Mouse (Mus musculus) hindbrain, embryonic 15.5 days (tissue): Measurements from ENCODE around the gene Drd2. TPM values are rescaled to one million over a fixed set of nuclear protein-coding genes. Genes with fewer than 3 reads are reported as not detected.

Experiments
- ATAC-seq: fragments of 200-750 bp; cut with Nextera tagmentation; 2 replicates; pipeline ENCODE4 v1.8.0; 2017; ENCODE audit warnings: low read depth, moderate number of reproducible peaks, moderate TSS enrichment; ENCODE audit not compliant: low FRiP score
- H3K27ac ChIP-seq: fragments of 300-500 bp; sonication (generic); replicated peaks from 2 replicates; pipeline ENCODE4 v1.5.1; 2015; ENCODE audit warnings: mild to moderate bottlenecking, inconsistent platforms
- H3K27me3 ChIP-seq: fragments of 300-500 bp; sonication (generic); 2 replicates; pipeline ENCODE4 v1.6.1; 2015; ENCODE audit warnings: control low read depth, inconsistent platforms
- H3K36me3 ChIP-seq: fragments of 300-500 bp; sonication (generic); 2 replicates; pipeline ENCODE4 v1.6.1; 2015; ENCODE audit warnings: control low read depth, inconsistent platforms
- H3K4me1 ChIP-seq: fragments of 300-500 bp; sonication (generic); replicated peaks from 2 replicates; pipeline ENCODE4 v1.6.1; 2015; ENCODE audit warnings: control low read depth, inconsistent platforms
- H3K4me2 ChIP-seq: fragments of 300-500 bp; sonication (generic); 2 replicates; pipeline ENCODE4 v1.6.1; 2015; ENCODE audit warnings: moderate library complexity, mild to moderate bottlenecking, inconsistent platforms
- H3K4me3 ChIP-seq: fragments of 300-500 bp; sonication (generic); 2 replicates; pipeline ENCODE4 v1.5.1; 2015; ENCODE audit warnings: mild to moderate bottlenecking, inconsistent platforms
- H3K9ac ChIP-seq: fragments of 300-500 bp; sonication (generic); 2 replicates; pipeline ENCODE4 v1.6.1; 2015; ENCODE audit warnings: inconsistent platforms
- H3K9me3 ChIP-seq: fragments of 300-500 bp; sonication (generic); 2 replicates; pipeline ENCODE4 v1.6.1; 2016; ENCODE audit warnings: control low read depth, inconsistent platforms
- WGBS: fragments of 180-500 bp; shearing (Covaris S2); methylation state at CpG from one replicate; pipeline ENCODE4 v1.1.7; 2015; 5-methylcytosine and 5-hydroxymethylcytosine counted together
- polyA plus RNA-seq: library from polyadenylated mRNA; unstranded; fragments of >200 nt; fragmentation: Nextera tagmentation; extraction: Ambion mirVana; gene quantifications from 2 replicates; pipeline ENCODE4 v1.2.1, GENCODE M21; 2015

The Drd2 gene
- polyA plus RNA-seq, 1 experiment from 2014 or later, result 6.8 TPM

GRCm38 (mm10) chr9:49386119-49386518 lies 45.7 kb downstream of the Drd2 start:
- Histone ChIP-seq H3K4me3 (no peak overlapping the region), H3K27ac (no peak overlapping the region), H3K4me1 (0 out of 2 replicates have a peak, but pooled peaks cover 9% of the 10 kb centered on the region), H3K27me3 (no peaks in the 10 kb centered on the region), H3K4me2 (no peak overlapping the region), H3K36me3 (no peaks in the 10 kb centered on the region), H3K9me3 (no peaks in the 10 kb centered on the region), H3K9ac (no peak overlapping the region)
- no peak for ATAC-seq
- 39% methylated on average over 11 of the region's 11 CpGs for WGBS

DNA sequence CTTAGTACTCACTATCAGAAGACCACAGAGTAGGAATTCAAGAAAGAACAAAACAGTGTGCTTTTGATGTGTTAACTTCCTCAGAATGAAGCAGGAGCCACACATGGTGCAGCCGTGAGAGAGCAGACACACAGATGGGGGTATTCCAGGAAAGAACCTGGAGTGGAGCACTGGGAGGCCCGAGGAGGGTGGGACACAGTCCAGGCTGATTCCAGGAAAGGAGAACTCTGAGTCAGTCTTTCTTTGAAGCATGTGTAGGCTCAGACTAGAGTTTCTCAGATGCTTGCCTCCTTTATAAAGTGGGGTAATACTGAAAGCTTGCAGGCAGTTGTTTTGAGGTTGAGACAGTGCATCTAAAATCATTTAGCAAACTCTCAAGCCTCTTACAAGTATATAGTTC lies 51.8 kb downstream of the Drd2 start:
- Histone ChIP-seq H3K4me3 (no peak overlapping the region), H3K4me2 (no peak overlapping the region), H3K9ac (no peak overlapping the region), H3K9me3 (no peaks in the 10 kb centered on the region), H3K27me3 (no peaks in the 10 kb centered on the region), H3K4me1 (no peaks in the 10 kb centered on the region), H3K36me3 (no peaks in the 10 kb centered on the region), H3K27ac (no peak overlapping the region)
- no peak for ATAC-seq
- 67% methylated on average over 2 of the region's 2 CpGs for WGBS

GRCm38 (mm10) chr9:49396006-49396405 lies 55.6 kb downstream of the Drd2 start:
- Histone ChIP-seq H3K4me3 (no peak overlapping the region), H3K4me1 (no peaks in the 10 kb centered on the region), H3K27ac (no peak overlapping the region), H3K4me2 (no peak overlapping the region), H3K9me3 (no peaks in the 10 kb centered on the region), H3K27me3 (no peaks in the 10 kb centered on the region), H3K9ac (no peak overlapping the region), H3K36me3 (no peaks in the 10 kb centered on the region)
- ATAC-seq, result no peak

DNA sequence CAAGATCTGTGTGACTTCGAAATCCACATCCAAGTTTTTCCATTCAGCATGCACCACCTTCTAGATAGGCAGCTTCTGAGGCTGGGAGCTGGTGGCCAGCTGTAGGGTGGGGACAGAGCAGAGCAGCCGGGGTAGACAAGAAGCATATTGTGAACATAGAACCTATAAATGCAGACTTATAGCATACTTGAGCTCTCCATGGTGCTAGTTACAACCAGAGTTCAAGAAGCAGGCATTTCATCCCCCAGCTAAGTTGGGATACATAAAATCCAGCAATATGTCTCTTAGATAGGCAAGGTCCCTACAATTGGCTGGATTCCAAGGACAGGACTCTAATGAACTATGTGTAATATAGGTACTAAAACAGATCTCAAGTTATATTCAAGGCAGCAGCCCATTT lies 63.3 kb downstream of the Drd2 start:
- Histone ChIP-seq H3K9me3 (no peaks in the 10 kb centered on the region), H3K4me1 (no peaks in the 10 kb centered on the region), H3K4me2 (no peak overlapping the region), H3K9ac (no peak overlapping the region), H3K36me3 (no peaks in the 10 kb centered on the region), H3K27me3 (no peaks in the 10 kb centered on the region), H3K4me3 (no peak overlapping the region), H3K27ac (no peak overlapping the region)
- no peak for ATAC-seq
- 76% methylated on average over 2 of the region's 2 CpGs for WGBS

GRCm38 (mm10) chr9:49407028-49407427 lies 66.6 kb downstream of the Drd2 start:
- Histone ChIP-seq H3K36me3 (no peaks in the 10 kb centered on the region), H3K9ac (no peak overlapping the region), H3K27ac (no peak overlapping the region), H3K4me3 (no peak overlapping the region), H3K4me1 (no peaks in the 10 kb centered on the region), H3K9me3 (no peaks in the 10 kb centered on the region), H3K27me3 (no peaks in the 10 kb centered on the region), H3K4me2 (no peak overlapping the region)
- no peak for ATAC-seq
- WGBS, result 87% methylated on average over 5 of the region's 5 CpGs

DNA sequence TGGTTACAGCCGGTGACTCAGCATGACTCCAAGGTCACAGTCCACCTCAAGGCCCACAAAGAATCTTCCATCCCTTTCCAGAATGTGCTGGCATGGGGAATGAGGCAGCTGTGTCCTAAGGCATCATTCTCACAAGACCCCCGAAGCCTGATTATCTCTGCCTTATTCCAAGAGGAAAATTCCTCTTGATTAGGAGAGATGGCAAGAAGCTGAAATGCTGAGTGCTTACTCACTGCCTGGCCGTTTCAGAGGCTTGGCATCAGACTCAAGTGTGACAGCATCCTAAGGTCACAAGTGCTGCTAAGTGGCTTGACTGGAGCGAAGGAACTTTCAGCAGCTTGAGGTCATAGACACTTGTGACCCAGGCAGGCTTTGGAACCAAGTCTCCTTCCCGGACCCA lies 70.2 kb downstream of the Drd2 start:
- Histone ChIP-seq H3K36me3 (no peaks in the 10 kb centered on the region), H3K27ac (no peak overlapping the region), H3K9ac (no peak overlapping the region), H3K27me3 (no peaks in the 10 kb centered on the region), H3K4me3 (no peak overlapping the region), H3K9me3 (no peaks in the 10 kb centered on the region), H3K4me2 (no peak overlapping the region), H3K4me1 (no peaks in the 10 kb centered on the region)
- WGBS, result 95% methylated on average over 5 of the region's 5 CpGs
- no peak for ATAC-seq

- H3K4me3 ChIP-seq, result no peak overlapping the region
- no peaks in the 10 kb centered on the region for H3K4me1 ChIP-seq
- no peaks in the 10 kb centered on the region for H3K9me3 ChIP-seq
- H3K27me3 ChIP-seq, result no peaks in the 10 kb centered on the region
- ATAC-seq, result no peak
- no peaks in the 10 kb centered on the region for H3K36me3 ChIP-seq
- 91% methylated on average over 5 of the region's 5 CpGs for WGBS
- H3K4me2 ChIP-seq, result no peak overlapping the region
- no peak overlapping the region for H3K27ac ChIP-seq
- no peak overlapping the region for H3K9ac ChIP-seq
Observed at GRCm38 (mm10) chr9:49423866-49424265, 83.4 kb downstream of the Drd2 start.

DNA sequence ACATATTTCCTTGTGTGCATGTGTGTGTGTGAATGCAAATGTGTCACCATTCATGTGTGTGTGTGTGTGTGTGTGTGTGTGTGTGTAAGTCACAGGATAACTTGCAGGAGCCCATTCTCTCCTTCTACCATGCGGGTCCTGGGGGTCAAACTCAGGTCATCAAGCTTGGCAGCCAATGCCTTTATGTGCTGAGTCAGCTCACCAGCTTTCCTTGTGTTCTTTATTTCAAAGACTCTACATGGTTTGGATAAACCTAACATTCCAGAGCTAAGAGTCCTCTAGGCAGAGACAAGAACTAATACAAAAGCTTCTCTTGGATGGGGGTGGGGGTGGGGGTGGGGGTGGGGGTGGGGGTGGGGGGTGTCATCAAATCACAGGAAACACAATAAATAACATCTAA lies 85.2 kb downstream of the Drd2 start:
- no peak for ATAC-seq
- Histone ChIP-seq H3K9me3 (no peaks in the 10 kb centered on the region), H3K4me2 (no peak overlapping the region), H3K4me3 (no peak overlapping the region), H3K36me3 (no peaks in the 10 kb centered on the region), H3K9ac (no peak overlapping the region), H3K27me3 (no peaks in the 10 kb centered on the region), H3K27ac (no peak overlapping the region), H3K4me1 (no peaks in the 10 kb centered on the region)
- 38% methylated on average over 1 of the region's 1 CpGs for WGBS

DNA sequence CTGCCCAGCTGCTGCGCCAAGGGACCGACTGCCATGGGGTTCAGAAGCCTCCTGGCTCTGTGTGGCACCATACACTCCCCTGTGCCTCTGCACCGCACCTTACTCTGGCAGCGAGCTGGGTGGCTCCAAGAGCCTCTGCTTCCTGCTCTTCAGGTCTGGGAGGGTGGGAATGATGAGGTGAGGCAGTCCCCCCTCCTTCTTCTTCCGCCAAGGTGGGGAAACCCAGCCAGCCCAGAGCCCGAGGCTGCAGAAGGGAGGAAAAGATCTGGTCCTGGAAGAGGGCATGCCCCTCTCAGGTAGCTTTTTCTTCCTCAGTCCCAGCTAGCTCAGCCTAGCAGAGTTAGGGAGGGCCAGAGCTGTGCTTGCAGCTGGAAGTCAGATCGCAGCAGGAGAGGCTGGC lies 86.5 kb downstream of the Drd2 start, which contains the start of gene Ankk1:
TSS of gene Ankk1 (minus strand) at position 101 of the 400 bp plus-strand sequence.
- 81% methylated on average over 7 of the region's 7 CpGs for WGBS
- Histone ChIP-seq H3K4me1 (no peaks in the 10 kb centered on the region), H3K9ac (no peak within 1 kb of the TSS), H3K4me3 (no peak within 1 kb of the TSS), H3K27me3 (no peaks in the 10 kb centered on the region), H3K9me3 (no peaks in the 10 kb centered on the region), H3K36me3 (no peaks in the 10 kb centered on the region), H3K27ac (no peak within 1 kb of the TSS), H3K4me2 (no peak within 1 kb of the TSS)
- ATAC-seq, result no peak

DNA sequence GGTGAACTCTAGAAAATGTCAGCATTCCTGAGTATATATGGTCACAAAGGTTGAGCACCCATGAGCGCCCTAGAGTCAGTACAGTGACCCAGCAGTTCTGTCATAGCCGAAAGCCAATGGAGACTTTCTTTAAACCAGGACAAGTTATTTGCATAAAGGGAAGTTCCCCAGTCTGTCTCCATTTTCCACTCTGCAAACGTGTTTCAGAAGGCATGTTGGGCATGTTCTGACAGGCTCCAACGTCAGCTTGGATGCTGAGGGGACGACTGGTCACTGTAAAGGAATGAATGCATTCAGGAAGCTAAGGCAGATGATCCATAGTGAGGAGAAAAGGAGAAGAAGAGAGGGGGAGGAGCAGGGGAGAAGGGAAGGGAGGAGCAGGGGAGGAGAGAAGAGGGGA lies 87.1 kb downstream of the Drd2 start:
- Histone ChIP-seq H3K27ac (no peak overlapping the region), H3K9ac (no peak overlapping the region), H3K27me3 (no peaks in the 10 kb centered on the region), H3K4me3 (no peak overlapping the region), H3K36me3 (no peaks in the 10 kb centered on the region), H3K4me1 (no peaks in the 10 kb centered on the region), H3K4me2 (no peak overlapping the region), H3K9me3 (no peaks in the 10 kb centered on the region)
- ATAC-seq, result no peak
- 78% methylated on average over 5 of the region's 5 CpGs for WGBS

GRCm38 (mm10) chr9:49442621-49443020 lies 102.2 kb downstream of the Drd2 start:
- Histone ChIP-seq H3K27me3 (no peaks in the 10 kb centered on the region), H3K4me3 (no peak overlapping the region), H3K36me3 (no peaks in the 10 kb centered on the region), H3K4me1 (no peaks in the 10 kb centered on the region), H3K9ac (no peak overlapping the region), H3K27ac (no peak overlapping the region), H3K4me2 (no peak overlapping the region), H3K9me3 (no peaks in the 10 kb centered on the region)
- 73% methylated on average over 3 of the region's 3 CpGs for WGBS
- ATAC-seq, result no peak

- no peaks in the 10 kb centered on the region for H3K27me3 ChIP-seq
- no peaks in the 10 kb centered on the region for H3K36me3 ChIP-seq
- WGBS, result 93% methylated on average over 3 of the region's 3 CpGs
- H3K27ac ChIP-seq, result no peak overlapping the region
- H3K4me3 ChIP-seq, result no peak overlapping the region
- H3K9ac ChIP-seq, result no peak overlapping the region
- no peak for ATAC-seq
- H3K9me3 ChIP-seq, result no peaks in the 10 kb centered on the region
- no peak overlapping the region for H3K4me2 ChIP-seq
- H3K4me1 ChIP-seq, result no peaks in the 10 kb centered on the region
Observed at GRCm38 (mm10) chr9:49450491-49450890, 110.1 kb downstream of the Drd2 start.

- 95% methylated on average over 1 of the region's 1 CpGs for WGBS
- no peak overlapping the region for H3K4me2 ChIP-seq
- no peaks in the 10 kb centered on the region for H3K9me3 ChIP-seq
- no peak overlapping the region for H3K4me3 ChIP-seq
- no peaks in the 10 kb centered on the region for H3K27me3 ChIP-seq
- no peak for ATAC-seq
- no peak overlapping the region for H3K9ac ChIP-seq
- H3K4me1 ChIP-seq, result no peaks in the 10 kb centered on the region
- no peak overlapping the region for H3K27ac ChIP-seq
- H3K36me3 ChIP-seq, result no peaks in the 10 kb centered on the region
Observed at GRCm38 (mm10) chr9:49452396-49452795, 112.0 kb downstream of the Drd2 start.
